Mouse (Mus musculus): ENCODE measurements at regions not wholly inside any gene's neighbourhood (a gene's known extent, or its start where the extent isn't known, plus 50 kb on each side); places are given as distances from the start of the nearest gene placed in this dataset.

GRCm38 (mm10) chr3:149227556-149227955 lies 237.2 kb upstream of the Adgrl2 start:
- DNase-seq (ENCODE audit: low read depth, low spot score), result no peak

GRCm38 (mm10) chr3:149226723-149227122 lies 236.4 kb upstream of the Adgrl2 start:
- no peak for DNase-seq (ENCODE audit: low read depth, low spot score)

GRCm38 (mm10) chr3:149225684-149226083 lies 235.3 kb upstream of the Adgrl2 start:
- no peak for DNase-seq (ENCODE audit: low read depth, low spot score)

GRCm38 (mm10) chr3:149224271-149224670 lies 233.9 kb upstream of the Adgrl2 start:
- DNase-seq (ENCODE audit: low read depth, low spot score), result peak; percentile 41

GRCm38 (mm10) chr3:149223776-149224175 lies 233.4 kb upstream of the Adgrl2 start:
- peak; percentile 57 for DNase-seq (ENCODE audit: low read depth, low spot score)

GRCm38 (mm10) chr3:149220958-149221357 lies 230.6 kb upstream of the Adgrl2 start:
- DNase-seq (ENCODE audit: low read depth, low spot score), result no peak

- DNase-seq (ENCODE audit: low read depth, low spot score), result no peak
Observed at GRCm38 (mm10) chr3:149220304-149220951, 230.1 kb upstream of the Adgrl2 start.

- peak; percentile 33 for DNase-seq (ENCODE audit: low read depth, low spot score)
Observed at GRCm38 (mm10) chr3:149219381-149220303, 229.3 kb upstream of the Adgrl2 start.

- DNase-seq (ENCODE audit: low read depth, low spot score), result no peak
Observed at GRCm38 (mm10) chr3:149217916-149218803, 227.8 kb upstream of the Adgrl2 start.

GRCm38 (mm10) chr3:149216759-149217400 lies 226.5 kb upstream of the Adgrl2 start:
- DNase-seq (ENCODE audit: low read depth, low spot score), result peak; percentile 37

- DNase-seq (ENCODE audit: low read depth, low spot score), result no peak
Observed at GRCm38 (mm10) chr3:149215691-149216090, 225.3 kb upstream of the Adgrl2 start.

GRCm38 (mm10) chr3:149211909-149212308 lies 221.6 kb upstream of the Adgrl2 start:
- no peak for DNase-seq (ENCODE audit: low read depth, low spot score)

GRCm38 (mm10) chr3:149209260-149209659 lies 218.9 kb upstream of the Adgrl2 start:
- DNase-seq (ENCODE audit: low read depth, low spot score), result no peak

- DNase-seq (ENCODE audit: low read depth, low spot score), result peak; percentile 70
Observed at GRCm38 (mm10) chr3:149203451-149203850, 213.1 kb upstream of the Adgrl2 start.

GRCm38 (mm10) chr3:149196477-149197185 lies 206.3 kb upstream of the Adgrl2 start:
- no peak for DNase-seq (ENCODE audit: low read depth, low spot score)

GRCm38 (mm10) chr3:149190856-149191576 lies 200.7 kb upstream of the Adgrl2 start:
- peak; percentile 54 for DNase-seq (ENCODE audit: low read depth, low spot score)

GRCm38 (mm10) chr3:149184136-149184551 lies 193.8 kb upstream of the Adgrl2 start:
- DNase-seq (ENCODE audit: low read depth, low spot score), result no peak

GRCm38 (mm10) chr3:149182095-149182494 lies 191.7 kb upstream of the Adgrl2 start:
- DNase-seq (ENCODE audit: low read depth, low spot score), result no peak

GRCm38 (mm10) chr3:149180129-149180528 lies 189.8 kb upstream of the Adgrl2 start:
- DNase-seq (ENCODE audit: low read depth, low spot score), result no peak
